Mouse (Mus musculus) layer of hippocampus, postnatal 14 days (tissue): ENCODE measurements at regions not wholly inside any gene's neighbourhood (a gene's known extent, or its start where the extent isn't known, plus 50 kb on each side); places are given as distances from the start of the nearest gene placed in this dataset.

ENCODE experiments used
- DNase-seq, 2 experiments: peaks; one replicate each; pipeline ENCODE4 v3.0.0; 2021 to 2022; ENCODE audit warnings: low spot score in 2 of 2, mixed read lengths in 1 of 2

GRCm38 (mm10) chrX:63136873-63137504, 669.2 kb downstream of the 4931400O07Rik start:
- DNase-seq = peak in 1 of 2 experiments; percentile 41
